Mouse (Mus musculus): ENCODE results near the gene Trp53inp2. TPM values are rescaled to one million over a fixed set of nuclear protein-coding genes. Genes with fewer than 3 reads are reported as not detected.

Trp53inp2 gene
- 100 TPM for polyA plus RNA-seq (2012; fragmentation: generic; extraction: Trizol)

GRCm38 (mm10) chr2:155380261-155381059 is at the start of gene Trp53inp2:
Gene Trp53inp2 (plus strand): TSS chr2:155381059.
- Histone ChIP-seq H3K4me2 (ENCODE audit: low read depth) (peak within 1 kb of the TSS; percentile 99), H3K36me3 (ENCODE audit: control insufficient read depth, insufficient read depth) (no peaks in the 10 kb centered on the region), H3K4me3 (peak within 1 kb of the TSS; percentile 57), H3ac (ENCODE audit: control insufficient read depth, insufficient read length) (peak within 1 kb of the TSS; percentile 77), H3K79me2 (ENCODE audit: control insufficient read depth, insufficient read depth) (peaks cover 12% of the 10 kb centered on the region), H3K27me3 (ENCODE audit: control insufficient read depth, insufficient read depth, insufficient read length) (peaks cover 3% of the 10 kb centered on the region)
- TF ChIP-seq TCF12 (IDR thresholded peaks at IDR 0.05; ENCODE audit: insufficient read depth, poor library complexity, severe bottlenecking) (no peak), CEBPB (IDR thresholded peaks at IDR 0.05; ENCODE audit: insufficient read depth, poor library complexity, severe bottlenecking) (no peak), USF1 (IDR thresholded peaks at IDR 0.05; ENCODE audit: low read depth) (no peak), MYOG (IDR thresholded peaks at IDR 0.05; ENCODE audit: control insufficient read depth in 1 of 3, insufficient read depth in 1 of 3, insufficient read length in 2 of 3, low read depth in 2 of 3) (no peak), MAX (IDR thresholded peaks at IDR 0.05; ENCODE audit: low read depth) (no peak), POLR2A (IDR thresholded peaks at IDR 0.05; ENCODE audit: insufficient read length, low read depth) (no peak), REST (IDR thresholded peaks at IDR 0.05; ENCODE audit: insufficient read depth, insufficient read length) (no peak), SRF (IDR thresholded peaks at IDR 0.05; ENCODE audit: control insufficient read depth, insufficient read length, low read depth) (no peak), TCF3 (IDR thresholded peaks at IDR 0.05; ENCODE audit: insufficient read length, low read depth) (no peak), MYOD1 (IDR thresholded peaks at IDR 0.05; ENCODE audit: control insufficient read depth in 1 of 3, insufficient read length in 2 of 3, low read depth in 2 of 3) (no peak), E2F4 (IDR thresholded peaks at IDR 0.05; ENCODE audit: insufficient read depth) (no peak), POLR2AphosphoS2 (IDR thresholded peaks at IDR 0.05; ENCODE audit: insufficient read length, low read depth) (no peak)

- H3K4me3 ChIP-seq = no peak overlapping the region
Measured at GRCm38 (mm10) chr2:155331351-155331750, 49.5 kb upstream of the Trp53inp2 start.

GRCm38 (mm10) chr2:155333421-155333820 is 47.4 kb upstream of the Trp53inp2 start:
- H3K36me3 ChIP-seq (ENCODE audit: control insufficient read depth, insufficient read depth) = peaks cover 21% of the 10 kb centered on the region
- H3ac ChIP-seq (ENCODE audit: control insufficient read depth, insufficient read length) = no peak overlapping the region
- no peaks in the 10 kb centered on the region for H3K27me3 ChIP-seq (ENCODE audit: control insufficient read depth, insufficient read depth, insufficient read length)
- TF ChIP-seq MYOD1 (IDR thresholded peaks at IDR 0.05; ENCODE audit: control insufficient read depth in 1 of 3, insufficient read length in 2 of 3, low read depth in 2 of 3) (no peak), MYOG (IDR thresholded peaks at IDR 0.05; ENCODE audit: control insufficient read depth in 1 of 3, insufficient read depth in 1 of 3, insufficient read length in 2 of 3, low read depth in 2 of 3) (no peak), CEBPB (IDR thresholded peaks at IDR 0.05; ENCODE audit: insufficient read depth, poor library complexity, severe bottlenecking) (no peak), POLR2A (IDR thresholded peaks at IDR 0.05; ENCODE audit: insufficient read length, low read depth) (no peak), POLR2AphosphoS2 (IDR thresholded peaks at IDR 0.05; ENCODE audit: insufficient read length, low read depth) (no peak), MAX (IDR thresholded peaks at IDR 0.05; ENCODE audit: low read depth) (no peak), TCF3 (IDR thresholded peaks at IDR 0.05; ENCODE audit: insufficient read length, low read depth) (no peak), REST (IDR thresholded peaks at IDR 0.05; ENCODE audit: insufficient read depth, insufficient read length) (no peak), USF1 (IDR thresholded peaks at IDR 0.05; ENCODE audit: low read depth) (no peak), SRF (IDR thresholded peaks at IDR 0.05; ENCODE audit: control insufficient read depth, insufficient read length, low read depth) (no peak), TCF12 (IDR thresholded peaks at IDR 0.05; ENCODE audit: insufficient read depth, poor library complexity, severe bottlenecking) (no peak), E2F4 (IDR thresholded peaks at IDR 0.05; ENCODE audit: insufficient read depth) (no peak)
- no peaks in the 10 kb centered on the region for H3K79me2 ChIP-seq (ENCODE audit: control insufficient read depth, insufficient read depth)
- no peak overlapping the region for H3K4me3 ChIP-seq
- no peak overlapping the region for H3K4me2 ChIP-seq (ENCODE audit: low read depth)

More at GRCm38 (mm10) chr2:155331351-155331750, 49.5 kb upstream of the Trp53inp2 start:
- H3K27me3 ChIP-seq (ENCODE audit: control insufficient read depth, insufficient read depth, insufficient read length) = no peaks in the 10 kb centered on the region
- no peak overlapping the region for H3ac ChIP-seq (ENCODE audit: control insufficient read depth, insufficient read length)
- no peak overlapping the region for H3K4me2 ChIP-seq (ENCODE audit: low read depth)
- H3K79me2 ChIP-seq (ENCODE audit: control insufficient read depth, insufficient read depth) = no peaks in the 10 kb centered on the region
- peaks cover 21% of the 10 kb centered on the region for H3K36me3 ChIP-seq (ENCODE audit: control insufficient read depth, insufficient read depth)
- TF ChIP-seq POLR2A (IDR thresholded peaks at IDR 0.05; ENCODE audit: insufficient read length, low read depth) (no peak), SRF (IDR thresholded peaks at IDR 0.05; ENCODE audit: control insufficient read depth, insufficient read length, low read depth) (no peak)

- no peak overlapping the region for H3ac ChIP-seq (ENCODE audit: control insufficient read depth, insufficient read length)
- H3K4me3 ChIP-seq = no peak overlapping the region
- H3K36me3 ChIP-seq (ENCODE audit: control insufficient read depth, insufficient read depth) = peaks cover 19% of the 10 kb centered on the region
- no peak for TF ChIP-seq TCF3 (IDR thresholded peaks at IDR 0.05; ENCODE audit: insufficient read length, low read depth)
- TF ChIP-seq MYOD1 (IDR thresholded peaks at IDR 0.05; ENCODE audit: control insufficient read depth in 1 of 3, insufficient read length in 2 of 3, low read depth in 2 of 3) = no peak
- TF ChIP-seq POLR2A (IDR thresholded peaks at IDR 0.05; ENCODE audit: insufficient read length, low read depth) = no peak
- no peak for TF ChIP-seq E2F4 (IDR thresholded peaks at IDR 0.05; ENCODE audit: insufficient read depth)
- no peak for TF ChIP-seq POLR2AphosphoS2 (IDR thresholded peaks at IDR 0.05; ENCODE audit: insufficient read length, low read depth)
- TF ChIP-seq TCF12 (IDR thresholded peaks at IDR 0.05; ENCODE audit: insufficient read depth, poor library complexity, severe bottlenecking) = no peak
- no peak for TF ChIP-seq REST (IDR thresholded peaks at IDR 0.05; ENCODE audit: insufficient read depth, insufficient read length)
- no peak for TF ChIP-seq USF1 (IDR thresholded peaks at IDR 0.05; ENCODE audit: low read depth)
- TF ChIP-seq CEBPB (IDR thresholded peaks at IDR 0.05; ENCODE audit: insufficient read depth, poor library complexity, severe bottlenecking) = no peak
- TF ChIP-seq MAX (IDR thresholded peaks at IDR 0.05; ENCODE audit: low read depth) = no peak
- no peak for TF ChIP-seq MYOG (IDR thresholded peaks at IDR 0.05; ENCODE audit: control insufficient read depth in 1 of 3, insufficient read depth in 1 of 3, insufficient read length in 2 of 3, low read depth in 2 of 3)
- no peak for TF ChIP-seq SRF (IDR thresholded peaks at IDR 0.05; ENCODE audit: control insufficient read depth, insufficient read length, low read depth)
- no peak overlapping the region for H3K4me2 ChIP-seq (ENCODE audit: low read depth)
- H3K27me3 ChIP-seq (ENCODE audit: control insufficient read depth, insufficient read depth, insufficient read length) = no peaks in the 10 kb centered on the region
- H3K79me2 ChIP-seq (ENCODE audit: control insufficient read depth, insufficient read depth) = no peaks in the 10 kb centered on the region
Measured at GRCm38 (mm10) chr2:155335231-155335630, 45.6 kb upstream of the Trp53inp2 start.
